Mouse (Mus musculus) telencephalon, adult 2 months (tissue): ENCODE measurements at regions not wholly inside any gene's neighbourhood (a gene's known extent, or its start where the extent isn't known, plus 50 kb on each side); places are given as distances from the start of the nearest gene placed in this dataset.

ENCODE experiments used
- DNase-seq: peaks from one replicate; pipeline ENCODE4 v3.0.0-alpha.2; 2011; ENCODE audit warnings: low read depth, low spot score

- peak; percentile 1 for DNase-seq
Measured at GRCm38 (mm10) chr2:147927792-147928670, 118.7 kb downstream of the Foxa2 start.

- DNase-seq = no peak
Measured at GRCm38 (mm10) chr2:147926861-147927260, 119.9 kb downstream of the Foxa2 start.

- DNase-seq = no peak
Measured at GRCm38 (mm10) chr2:147907341-147907740, 139.4 kb downstream of the Foxa2 start.

GRCm38 (mm10) chr2:147905759-147906740 lies 140.7 kb downstream of the Foxa2 start:
- no peak for DNase-seq

GRCm38 (mm10) chr2:147905118-147905517 lies 141.7 kb downstream of the Foxa2 start:
- no peak for DNase-seq

GRCm38 (mm10) chr2:147899236-147899635 lies 147.5 kb downstream of the Foxa2 start:
- DNase-seq = no peak

GRCm38 (mm10) chr2:147895691-147896090 lies 151.1 kb downstream of the Foxa2 start:
- no peak for DNase-seq

- DNase-seq = no peak
Measured at GRCm38 (mm10) chr2:147894213-147894612, 152.6 kb downstream of the Foxa2 start.

GRCm38 (mm10) chr2:147886191-147886590 lies 160.6 kb downstream of the Foxa2 start:
- DNase-seq = no peak

- no peak for DNase-seq
Measured at GRCm38 (mm10) chr2:147877907-147878306, 168.9 kb downstream of the Foxa2 start.

- DNase-seq = no peak
Measured at GRCm38 (mm10) chr2:147877543-147877904, 169.2 kb downstream of the Foxa2 start.

- DNase-seq = no peak
Measured at GRCm38 (mm10) chr2:147876708-147877542, 169.8 kb downstream of the Foxa2 start.

- DNase-seq = no peak
Measured at GRCm38 (mm10) chr2:147872972-147873371, 173.8 kb downstream of the Foxa2 start.

GRCm38 (mm10) chr2:147851186-147851802 lies 195.5 kb downstream of the Foxa2 start:
- DNase-seq = no peak

- peak; percentile 26 for DNase-seq
Measured at GRCm38 (mm10) chr2:147846968-147847749, 199.6 kb downstream of the Foxa2 start.

GRCm38 (mm10) chr2:147845256-147845655 lies 201.5 kb downstream of the Foxa2 start:
- DNase-seq = peak; percentile 39

GRCm38 (mm10) chr2:147840936-147841335 lies 205.8 kb downstream of the Foxa2 start:
- no peak for DNase-seq

- no peak for DNase-seq
Measured at GRCm38 (mm10) chr2:147838613-147839012, 208.2 kb downstream of the Foxa2 start.

GRCm38 (mm10) chr2:147830551-147830950 lies 216.2 kb downstream of the Foxa2 start:
- no peak for DNase-seq

- DNase-seq = no peak
Measured at GRCm38 (mm10) chr2:147816951-147817350, 229.8 kb downstream of the Foxa2 start.
